Mouse (Mus musculus): ENCODE measurements at regions not wholly inside any gene's neighbourhood (a gene's known extent, or its start where the extent isn't known, plus 50 kb on each side); places are given as distances from the start of the nearest gene placed in this dataset.

GRCm38 (mm10) chr10:45763160-45763955, 185.7 kb downstream of the Hace1 start:
- Histone ChIP-seq H3K27me3 (ENCODE audit: control insufficient read depth, insufficient read depth, low read length) (no peaks in the 10 kb centered on the region), H3K4me2 (no peak overlapping the region), H3K4me3 (ENCODE audit: low read depth, low read length) (no peak overlapping the region), H3K36me3 (ENCODE audit: control insufficient read depth, insufficient read depth, low read length) (no peaks in the 10 kb centered on the region), H3K4me1 (ENCODE audit: control insufficient read depth, insufficient read depth, low read length) (no peaks in the 10 kb centered on the region), H3K9me3 (replicated peaks; ENCODE audit: control insufficient read depth, low read length) (no peaks in the 10 kb centered on the region), H3K27ac (ENCODE audit: low read depth, low read length) (no peak overlapping the region), H3K9ac (ENCODE audit: low read depth, low read length) (no peak overlapping the region)
- WGBS (ENCODE audit: insufficient replicate concordance) = 84% methylated on average over 10 of the region's 10 CpGs
- no peak for ATAC-seq (replicated peaks; ENCODE audit: insufficient number of reproducible peaks, low FRiP score, low TSS enrichment)

GRCm38 (mm10) chr10:45779720-45780119, 202.1 kb downstream of the Hace1 start:
- Histone ChIP-seq H3K4me2 (no peak overlapping the region), H3K27ac (ENCODE audit: low read depth, low read length) (no peak overlapping the region), H3K4me3 (ENCODE audit: low read depth, low read length) (no peak overlapping the region), H3K36me3 (ENCODE audit: control insufficient read depth, insufficient read depth, low read length) (no peaks in the 10 kb centered on the region), H3K9me3 (replicated peaks; ENCODE audit: control insufficient read depth, low read length) (no peaks in the 10 kb centered on the region), H3K4me1 (ENCODE audit: control insufficient read depth, insufficient read depth, low read length) (peaks cover 6% of the 10 kb centered on the region; the same call in 1 of the 2 replicates), H3K27me3 (ENCODE audit: control insufficient read depth, insufficient read depth, low read length) (no peaks in the 10 kb centered on the region), H3K9ac (ENCODE audit: low read depth, low read length) (no peak overlapping the region)
- 29% methylated on average over 6 of the region's 6 CpGs for WGBS (ENCODE audit: insufficient replicate concordance)
- ATAC-seq (replicated peaks; ENCODE audit: insufficient number of reproducible peaks, low FRiP score, low TSS enrichment) = no peak

GRCm38 (mm10) chr10:45783026-45783425, 205.4 kb downstream of the Hace1 start:
- no peak for ATAC-seq (replicated peaks; ENCODE audit: insufficient number of reproducible peaks, low FRiP score, low TSS enrichment)
- Histone ChIP-seq H3K27me3 (ENCODE audit: control insufficient read depth, insufficient read depth, low read length) (no peaks in the 10 kb centered on the region), H3K36me3 (ENCODE audit: control insufficient read depth, insufficient read depth, low read length) (no peaks in the 10 kb centered on the region), H3K4me2 (no peak overlapping the region), H3K27ac (ENCODE audit: low read depth, low read length) (no peak overlapping the region), H3K9ac (ENCODE audit: low read depth, low read length) (no peak overlapping the region), H3K9me3 (replicated peaks; ENCODE audit: control insufficient read depth, low read length) (no peaks in the 10 kb centered on the region), H3K4me3 (ENCODE audit: low read depth, low read length) (no peak overlapping the region), H3K4me1 (ENCODE audit: control insufficient read depth, insufficient read depth, low read length) (peaks cover 6% of the 10 kb centered on the region; the same call in 1 of the 2 replicates)
- WGBS (ENCODE audit: insufficient replicate concordance) = 40% methylated on average over 5 of the region's 5 CpGs

- WGBS (ENCODE audit: insufficient replicate concordance) = 53% methylated on average over 11 of the region's 11 CpGs
- H3K27ac ChIP-seq (ENCODE audit: low read depth, low read length) = no peak overlapping the region
- ATAC-seq (replicated peaks; ENCODE audit: insufficient number of reproducible peaks, low FRiP score, low TSS enrichment) = no peak
Observed at GRCm38 (mm10) chr10:45783461-45784149, 206.0 kb downstream of the Hace1 start.

DNA sequence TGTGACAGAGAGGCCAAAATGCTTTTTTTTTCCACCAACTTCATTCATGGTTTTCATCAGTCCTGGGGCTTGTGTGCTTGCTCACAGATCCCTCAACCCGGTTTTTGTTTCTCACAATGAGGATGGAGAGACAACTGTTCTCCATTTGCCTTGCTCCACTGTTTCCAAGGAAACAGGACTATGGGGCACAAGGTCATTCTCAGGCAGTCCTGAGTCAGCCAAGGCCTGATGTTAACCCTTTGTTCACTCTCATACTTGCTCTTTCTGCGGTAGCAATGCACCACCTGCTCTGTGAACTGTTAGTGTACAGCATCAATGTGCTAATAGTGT, 206.5 kb downstream of the Hace1 start:
- Histone ChIP-seq H3K36me3 (ENCODE audit: control insufficient read depth, insufficient read depth, low read length) (no peaks in the 10 kb centered on the region), H3K9me3 (replicated peaks; ENCODE audit: control insufficient read depth, low read length) (no peaks in the 10 kb centered on the region), H3K4me2 (no peak overlapping the region), H3K27me3 (ENCODE audit: control insufficient read depth, insufficient read depth, low read length) (no peaks in the 10 kb centered on the region), H3K4me1 (ENCODE audit: control insufficient read depth, insufficient read depth, low read length) (peaks cover 6% of the 10 kb centered on the region; the same call in 1 of the 2 replicates), H3K4me3 (ENCODE audit: low read depth, low read length) (no peak overlapping the region), H3K9ac (ENCODE audit: low read depth, low read length) (no peak overlapping the region), H3K27ac (ENCODE audit: low read depth, low read length) (no peak overlapping the region)
- 47% methylated on average over 2 of the region's 2 CpGs for WGBS (ENCODE audit: insufficient replicate concordance)
- ATAC-seq (replicated peaks; ENCODE audit: insufficient number of reproducible peaks, low FRiP score, low TSS enrichment) = no peak

More at GRCm38 (mm10) chr10:45783461-45784149, 206.0 kb downstream of the Hace1 start:
- no peak overlapping the region for H3K4me3 ChIP-seq (ENCODE audit: low read depth, low read length)
- H3K9me3 ChIP-seq (replicated peaks; ENCODE audit: control insufficient read depth, low read length) = no peaks in the 10 kb centered on the region
- no peaks in the 10 kb centered on the region for H3K27me3 ChIP-seq (ENCODE audit: control insufficient read depth, insufficient read depth, low read length)
- H3K36me3 ChIP-seq (ENCODE audit: control insufficient read depth, insufficient read depth, low read length) = no peaks in the 10 kb centered on the region
- H3K4me1 ChIP-seq (ENCODE audit: control insufficient read depth, insufficient read depth, low read length) = peaks cover 6% of the 10 kb centered on the region; the same call in 1 of the 2 replicates
- H3K4me2 ChIP-seq = no peak overlapping the region
- no peak overlapping the region for H3K9ac ChIP-seq (ENCODE audit: low read depth, low read length)

GRCm38 (mm10) chr10:45784575-45784974, 206.9 kb downstream of the Hace1 start:
- Histone ChIP-seq H3K4me3 (ENCODE audit: low read depth, low read length) (no peak overlapping the region), H3K9ac (ENCODE audit: low read depth, low read length) (no peak overlapping the region), H3K4me1 (ENCODE audit: control insufficient read depth, insufficient read depth, low read length) (peaks cover 6% of the 10 kb centered on the region; the same call in 1 of the 2 replicates), H3K36me3 (ENCODE audit: control insufficient read depth, insufficient read depth, low read length) (no peaks in the 10 kb centered on the region), H3K27me3 (ENCODE audit: control insufficient read depth, insufficient read depth, low read length) (no peaks in the 10 kb centered on the region), H3K9me3 (replicated peaks; ENCODE audit: control insufficient read depth, low read length) (no peaks in the 10 kb centered on the region), H3K4me2 (no peak overlapping the region), H3K27ac (ENCODE audit: low read depth, low read length) (no peak overlapping the region)
- 75% methylated on average over 4 of the region's 4 CpGs for WGBS (ENCODE audit: insufficient replicate concordance)
- no peak for ATAC-seq (replicated peaks; ENCODE audit: insufficient number of reproducible peaks, low FRiP score, low TSS enrichment)

GRCm38 (mm10) chr10:45788356-45788755, 210.7 kb downstream of the Hace1 start:
- Histone ChIP-seq H3K27ac (ENCODE audit: low read depth, low read length) (no peak overlapping the region), H3K9me3 (replicated peaks; ENCODE audit: control insufficient read depth, low read length) (no peaks in the 10 kb centered on the region), H3K9ac (ENCODE audit: low read depth, low read length) (no peak overlapping the region), H3K36me3 (ENCODE audit: control insufficient read depth, insufficient read depth, low read length) (no peaks in the 10 kb centered on the region), H3K4me1 (ENCODE audit: control insufficient read depth, insufficient read depth, low read length) (0 out of 2 replicates have a peak, but pooled peaks cover 3% of the 10 kb centered on the region), H3K4me3 (ENCODE audit: low read depth, low read length) (no peak overlapping the region), H3K4me2 (no peak overlapping the region), H3K27me3 (ENCODE audit: control insufficient read depth, insufficient read depth, low read length) (no peaks in the 10 kb centered on the region)
- ATAC-seq (replicated peaks; ENCODE audit: insufficient number of reproducible peaks, low FRiP score, low TSS enrichment) = no peak
- 70% methylated on average over 1 of the region's 1 CpGs for WGBS (ENCODE audit: insufficient replicate concordance)

DNA sequence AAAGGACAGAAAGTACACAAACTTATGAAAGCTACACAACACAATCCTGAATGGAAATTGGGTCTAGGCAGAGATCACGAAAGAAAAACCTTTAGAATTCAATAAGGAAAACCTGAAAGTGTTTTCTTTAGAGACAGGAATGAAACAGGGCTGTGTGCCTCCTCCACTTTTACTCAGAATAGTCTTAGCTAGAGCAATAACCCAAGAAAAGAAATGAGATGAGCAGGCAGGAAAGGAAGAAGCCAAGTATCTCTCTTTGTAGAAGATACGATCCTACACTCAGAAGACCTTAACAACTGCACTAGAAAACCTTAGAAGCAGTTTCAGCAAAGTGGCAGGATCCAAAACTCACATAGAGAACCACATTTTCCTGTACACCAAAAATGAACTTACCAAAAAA, 218.0 kb downstream of the Hace1 start:
- Histone ChIP-seq H3K36me3 (ENCODE audit: control insufficient read depth, insufficient read depth, low read length) (no peaks in the 10 kb centered on the region), H3K4me1 (ENCODE audit: control insufficient read depth, insufficient read depth, low read length) (no peaks in the 10 kb centered on the region), H3K9me3 (replicated peaks; ENCODE audit: control insufficient read depth, low read length) (no peaks in the 10 kb centered on the region), H3K27me3 (ENCODE audit: control insufficient read depth, insufficient read depth, low read length) (no peaks in the 10 kb centered on the region), H3K4me3 (ENCODE audit: low read depth, low read length) (no peak overlapping the region), H3K4me2 (no peak overlapping the region), H3K9ac (ENCODE audit: low read depth, low read length) (no peak overlapping the region), H3K27ac (ENCODE audit: low read depth, low read length) (no peak overlapping the region)
- ATAC-seq (replicated peaks; ENCODE audit: insufficient number of reproducible peaks, low FRiP score, low TSS enrichment) = no peak
- WGBS (ENCODE audit: insufficient replicate concordance) = 75% methylated on average over 2 of the region's 2 CpGs
